Mouse (Mus musculus): ENCODE measurements around the gene Srgap1.

- TF ChIP-seq CTCF (IDR thresholded peaks at IDR 0.05; ENCODE audit: borderline replicate concordance, insufficient read depth, low read length) (peak; percentile 26; the same call in 1 of the 2 replicates), POLR2A (IDR thresholded peaks at IDR 0.05; ENCODE audit: low read depth, low read length) (no peak)
Measured at GRCm38 (mm10) chr10:122040372-122040771, 6.7 kb downstream of the Srgap1 start.
